Mouse (Mus musculus) liver, embryonic 15.5 days (tissue): ENCODE measurements at regions not wholly inside any gene's neighbourhood (a gene's known extent, or its start where the extent isn't known, plus 50 kb on each side); places are given as distances from the start of the nearest gene placed in this dataset. TPM values are rescaled to one million over a fixed set of nuclear protein-coding genes. Genes with fewer than 3 reads are reported as not detected.

Experiments used
- ATAC-seq: fragments of 200-750 bp; cut with Nextera tagmentation; 2 replicates; pipeline ENCODE4 v1.8.0; 2017; ENCODE audit warnings: moderate number of reproducible peaks, mild to moderate bottlenecking, moderate library complexity; ENCODE audit not compliant: insufficient read depth
- H3K27ac ChIP-seq: fragments of 300-500 bp; sonication (generic); replicated peaks from 2 replicates; pipeline ENCODE4 v1.5.1; 2015; ENCODE audit warnings: mild to moderate bottlenecking, inconsistent platforms
- H3K27me3 ChIP-seq: fragments of 300-500 bp; sonication (generic); 2 replicates; pipeline ENCODE4 v1.6.1; 2015; ENCODE audit warnings: mild to moderate bottlenecking, inconsistent platforms
- H3K36me3 ChIP-seq: fragments of 300-500 bp; sonication (generic); replicated peaks from 2 replicates; pipeline ENCODE4 v1.6.1; 2015; ENCODE audit warnings: moderate library complexity, mild to moderate bottlenecking, inconsistent platforms
- H3K4me1 ChIP-seq: fragments of 300-500 bp; sonication (generic); replicated peaks from 2 replicates; pipeline ENCODE4 v1.6.1; 2015; ENCODE audit warnings: inconsistent platforms
- H3K4me2 ChIP-seq: fragments of 300-500 bp; sonication (generic); 2 replicates; pipeline ENCODE4 v1.6.1; 2015; ENCODE audit warnings: moderate library complexity, mild to moderate bottlenecking, inconsistent platforms
- H3K4me3 ChIP-seq: fragments of 300-500 bp; sonication (generic); replicated peaks from 2 replicates; pipeline ENCODE4 v1.5.1; 2015; ENCODE audit warnings: mild to moderate bottlenecking, inconsistent platforms
- H3K9ac ChIP-seq: fragments of 300-500 bp; sonication (generic); 2 replicates; pipeline ENCODE4 v1.6.1; 2015; ENCODE audit warnings: moderate library complexity, mild to moderate bottlenecking, inconsistent platforms
- H3K9me3 ChIP-seq: fragments of 300-500 bp; sonication (generic); replicated peaks from 2 replicates; pipeline ENCODE4 v1.6.1; 2016; ENCODE audit warnings: inconsistent platforms
- WGBS: fragments of 180-500 bp; shearing (Covaris S2); methylation state at CpG from one replicate; pipeline ENCODE4 v1.1.7; 2015; ENCODE audit warnings: mixed read lengths; ENCODE audit not compliant: insufficient replicate concordance; 5-methylcytosine and 5-hydroxymethylcytosine counted together
- microRNA-seq: library from miRNA; unstranded; fragments of <30 nt; microRNA quantifications from one replicate; pipeline ENCODE4, GENCODE M21; 2016

GRCm38 (mm10) chr1:168502266-168502665 lies 70.2 kb upstream of the Pbx1 start:
- Histone ChIP-seq H3K4me3 (no peak overlapping the region), H3K4me1 (no peaks in the 10 kb centered on the region), H3K4me2 (no peak overlapping the region), H3K27ac (no peak overlapping the region), H3K36me3 (no peaks in the 10 kb centered on the region), H3K27me3 (no peaks in the 10 kb centered on the region), H3K9ac (no peak overlapping the region), H3K9me3 (no peaks in the 10 kb centered on the region)
- 60% methylated on average over 7 of the region's 7 CpGs for WGBS
- 0 out of 2 replicates have a peak, but pooled peaks have one; percentile 11 for ATAC-seq

GRCm38 (mm10) chr1:168501375-168502169 lies 69.5 kb upstream of the Pbx1 start:
- Histone ChIP-seq H3K27me3 (no peaks in the 10 kb centered on the region), H3K9ac (no peak overlapping the region), H3K4me3 (no peak overlapping the region), H3K9me3 (no peaks in the 10 kb centered on the region), H3K4me1 (no peaks in the 10 kb centered on the region), H3K27ac (no peak overlapping the region), H3K4me2 (no peak overlapping the region), H3K36me3 (no peaks in the 10 kb centered on the region)
- no peak for ATAC-seq
- WGBS = 21% methylated on average over 4 of the region's 4 CpGs

- no peaks in the 10 kb centered on the region for H3K4me1 ChIP-seq
- H3K9ac ChIP-seq = no peak overlapping the region
- H3K27me3 ChIP-seq = no peaks in the 10 kb centered on the region
- no peak overlapping the region for H3K4me3 ChIP-seq
- 52% methylated on average over 4 of the region's 4 CpGs for WGBS
- no peak overlapping the region for H3K27ac ChIP-seq
- ATAC-seq = peak; percentile 62; the same call in 1 of the 2 replicates
- H3K4me2 ChIP-seq = no peak overlapping the region
- no peaks in the 10 kb centered on the region for H3K9me3 ChIP-seq
- no peaks in the 10 kb centered on the region for H3K36me3 ChIP-seq
Measured at GRCm38 (mm10) chr1:168497801-168498200, 65.7 kb upstream of the Pbx1 start.

- no peak for ATAC-seq
- no peaks in the 10 kb centered on the region for H3K36me3 ChIP-seq
- no peaks in the 10 kb centered on the region for H3K27me3 ChIP-seq
- H3K4me3 ChIP-seq = no peak overlapping the region
- H3K4me2 ChIP-seq = no peak overlapping the region
- no peaks in the 10 kb centered on the region for H3K4me1 ChIP-seq
- H3K9ac ChIP-seq = no peak overlapping the region
- H3K27ac ChIP-seq = no peak overlapping the region
- H3K9me3 ChIP-seq = no peaks in the 10 kb centered on the region
- WGBS = 62% methylated on average over 13 of the region's 13 CpGs
Measured at GRCm38 (mm10) chr1:168495687-168496527, 63.8 kb upstream of the Pbx1 start.

- Histone ChIP-seq H3K4me1 (no peaks in the 10 kb centered on the region), H3K27me3 (no peaks in the 10 kb centered on the region), H3K4me3 (no peak overlapping the region), H3K9me3 (no peaks in the 10 kb centered on the region), H3K4me2 (no peak overlapping the region), H3K36me3 (no peaks in the 10 kb centered on the region), H3K9ac (no peak overlapping the region), H3K27ac (no peak overlapping the region)
- ATAC-seq = no peak
- WGBS = 60% methylated on average over 7 of the region's 7 CpGs
Measured at GRCm38 (mm10) chr1:168487492-168487891, 55.4 kb upstream of the Pbx1 start.

- no peaks in the 10 kb centered on the region for H3K27me3 ChIP-seq
- H3K4me1 ChIP-seq = no peaks in the 10 kb centered on the region
- WGBS = 69% methylated on average over 13 of the region's 13 CpGs
- H3K9me3 ChIP-seq = no peaks in the 10 kb centered on the region
- no peak overlapping the region for H3K9ac ChIP-seq
- no peaks in the 10 kb centered on the region for H3K36me3 ChIP-seq
- H3K4me2 ChIP-seq = no peak overlapping the region
- H3K4me3 ChIP-seq = no peak overlapping the region
- ATAC-seq = no peak
- H3K27ac ChIP-seq = no peak overlapping the region
Measured at GRCm38 (mm10) chr1:168483651-168484050, 51.6 kb upstream of the Pbx1 start.

Small RNA genes in the stretch of these regions (microRNA-seq; reads per million reads assigned to microRNA genes)
- gene Mir6348 = not detected
- not detected for gene Mir6354
